Mouse (Mus musculus): ENCODE measurements at regions not wholly inside any gene's neighbourhood (a gene's known extent, or its start where the extent isn't known, plus 50 kb on each side); places are given as distances from the start of the nearest gene placed in this dataset.
"Not testable (repeated sequence)": the region's sequence is repeated elsewhere in the genome, so short reads cannot be mapped to it uniquely, and the experiment has no call there.

GRCm38 (mm10) chr4:84153571-84153970 lies 521.5 kb downstream of the Bnc2 start:
- no peak for DNase-seq (ENCODE audit: inconsistent age in 2 of 2, low spot score in 1 of 2)

- no peak for DNase-seq (ENCODE audit: inconsistent age in 2 of 2, low spot score in 1 of 2)
Measured at GRCm38 (mm10) chr4:84157911-84158647, 517.0 kb downstream of the Bnc2 start.

GRCm38 (mm10) chr4:84163362-84163761 lies 511.7 kb downstream of the Bnc2 start:
- DNase-seq (ENCODE audit: inconsistent age in 2 of 2, low spot score in 1 of 2): no peak

- no peak for DNase-seq (ENCODE audit: inconsistent age in 2 of 2, low spot score in 1 of 2)
Measured at GRCm38 (mm10) chr4:84165256-84165655, 509.8 kb downstream of the Bnc2 start.

- no peak for DNase-seq (ENCODE audit: inconsistent age in 2 of 2, low spot score in 1 of 2)
Measured at GRCm38 (mm10) chr4:84172841-84173240, 502.2 kb downstream of the Bnc2 start.

- no peak for DNase-seq (ENCODE audit: inconsistent age in 2 of 2, low spot score in 1 of 2)
Measured at GRCm38 (mm10) chr4:84173441-84173840, 501.6 kb downstream of the Bnc2 start.

GRCm38 (mm10) chr4:84176457-84176856 lies 498.6 kb downstream of the Bnc2 start:
- DNase-seq (ENCODE audit: inconsistent age in 2 of 2, low spot score in 1 of 2): not testable (repeated sequence)

- DNase-seq (ENCODE audit: inconsistent age in 2 of 2, low spot score in 1 of 2): no peak
Measured at GRCm38 (mm10) chr4:84177827-84178226, 497.2 kb downstream of the Bnc2 start.

GRCm38 (mm10) chr4:84184436-84184835 lies 490.6 kb downstream of the Bnc2 start:
- no peak for DNase-seq (ENCODE audit: inconsistent age in 2 of 2, low spot score in 1 of 2)

GRCm38 (mm10) chr4:84184844-84185243 lies 490.2 kb downstream of the Bnc2 start:
- no peak for DNase-seq (ENCODE audit: inconsistent age in 2 of 2, low spot score in 1 of 2)

GRCm38 (mm10) chr4:84189315-84189714 lies 485.8 kb downstream of the Bnc2 start:
- DNase-seq (ENCODE audit: inconsistent age in 2 of 2, low spot score in 1 of 2): no peak

- DNase-seq (ENCODE audit: inconsistent age in 2 of 2, low spot score in 1 of 2): no peak
Measured at GRCm38 (mm10) chr4:84191303-84191702, 483.8 kb downstream of the Bnc2 start.

GRCm38 (mm10) chr4:84192301-84192700 lies 482.8 kb downstream of the Bnc2 start:
- no peak for DNase-seq (ENCODE audit: inconsistent age in 2 of 2, low spot score in 1 of 2)

GRCm38 (mm10) chr4:84196732-84197131 lies 478.3 kb downstream of the Bnc2 start:
- DNase-seq (ENCODE audit: inconsistent age in 2 of 2, low spot score in 1 of 2): no peak

GRCm38 (mm10) chr4:84198176-84198575 lies 476.9 kb downstream of the Bnc2 start:
- no peak for DNase-seq (ENCODE audit: inconsistent age in 2 of 2, low spot score in 1 of 2)

- no peak for DNase-seq (ENCODE audit: inconsistent age in 2 of 2, low spot score in 1 of 2)
Measured at GRCm38 (mm10) chr4:84199181-84199656, 475.9 kb downstream of the Bnc2 start.

- no peak for DNase-seq (ENCODE audit: inconsistent age in 2 of 2, low spot score in 1 of 2)
Measured at GRCm38 (mm10) chr4:84201001-84201400, 474.1 kb downstream of the Bnc2 start.

GRCm38 (mm10) chr4:84202231-84202630 lies 472.8 kb downstream of the Bnc2 start:
- DNase-seq (ENCODE audit: inconsistent age in 2 of 2, low spot score in 1 of 2): peak; percentile 14 to 31

GRCm38 (mm10) chr4:84203680-84204079 lies 471.4 kb downstream of the Bnc2 start:
- peak; percentile 58 to 80 for DNase-seq (ENCODE audit: inconsistent age in 2 of 2, low spot score in 1 of 2)

- no peak for DNase-seq (ENCODE audit: inconsistent age in 2 of 2, low spot score in 1 of 2)
Measured at GRCm38 (mm10) chr4:84204777-84205176, 470.3 kb downstream of the Bnc2 start.

- no peak for DNase-seq (ENCODE audit: inconsistent age in 2 of 2, low spot score in 1 of 2)
Measured at GRCm38 (mm10) chr4:84208175-84208574, 466.9 kb downstream of the Bnc2 start.

GRCm38 (mm10) chr4:84209538-84209937 lies 465.5 kb downstream of the Bnc2 start:
- no peak for DNase-seq (ENCODE audit: inconsistent age in 2 of 2, low spot score in 1 of 2)

- no peak for DNase-seq (ENCODE audit: inconsistent age in 2 of 2, low spot score in 1 of 2)
Measured at GRCm38 (mm10) chr4:84211311-84211875, 463.7 kb downstream of the Bnc2 start.
